Mouse (Mus musculus): Measurements from ENCODE around the gene Epha2. TPM values are rescaled to one million over a fixed set of nuclear protein-coding genes. Genes with fewer than 3 reads are reported as not detected.

The Epha2 gene
- total RNA-seq, 2 experiments from 2014 or later, result 3.7 to 4.7 TPM

DNA sequence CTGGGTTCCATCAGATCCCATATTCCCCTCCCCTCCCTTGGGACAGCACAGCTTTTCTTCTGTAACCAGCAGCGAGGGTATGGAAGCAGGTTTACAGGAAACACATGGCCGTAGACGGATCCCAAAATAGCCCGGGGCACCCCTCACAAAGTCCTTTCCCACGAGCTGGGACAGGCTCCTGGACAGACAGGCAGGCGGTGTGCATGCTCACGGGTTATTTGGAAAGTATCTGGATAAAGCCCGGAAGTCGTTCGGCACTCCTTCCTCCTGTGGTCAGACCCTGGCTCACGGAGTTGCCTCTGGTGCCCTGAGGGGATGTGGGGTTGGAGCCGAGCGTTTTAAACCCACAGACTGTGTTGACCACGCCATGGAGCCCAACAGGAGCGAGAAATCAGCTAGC, 24.6 kb downstream of the Epha2 start:
- no peak for DNase-seq (ENCODE audit: low spot score in 2 of 2)

DNA sequence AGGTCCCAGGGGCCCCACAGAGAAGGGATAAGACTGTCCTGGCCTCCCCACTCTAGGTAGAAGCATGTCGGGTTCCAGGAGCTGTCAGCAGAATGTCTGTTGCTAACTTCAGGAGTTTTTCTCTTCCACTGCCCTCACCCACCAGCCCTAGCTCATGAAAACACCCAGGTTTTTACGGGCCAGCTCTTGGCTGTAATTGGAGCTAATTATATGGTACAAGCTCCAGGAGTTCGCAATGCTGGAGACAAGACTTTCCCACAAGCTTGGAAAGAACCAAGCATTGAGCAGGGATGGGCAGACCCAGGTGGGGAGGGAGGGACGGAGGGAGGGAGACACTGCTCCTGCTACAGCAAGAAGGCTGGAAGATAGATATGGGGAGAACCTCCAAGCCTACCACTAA, 26.0 kb downstream of the Epha2 start:
- no peak for DNase-seq (ENCODE audit: low spot score in 2 of 2)

DNA sequence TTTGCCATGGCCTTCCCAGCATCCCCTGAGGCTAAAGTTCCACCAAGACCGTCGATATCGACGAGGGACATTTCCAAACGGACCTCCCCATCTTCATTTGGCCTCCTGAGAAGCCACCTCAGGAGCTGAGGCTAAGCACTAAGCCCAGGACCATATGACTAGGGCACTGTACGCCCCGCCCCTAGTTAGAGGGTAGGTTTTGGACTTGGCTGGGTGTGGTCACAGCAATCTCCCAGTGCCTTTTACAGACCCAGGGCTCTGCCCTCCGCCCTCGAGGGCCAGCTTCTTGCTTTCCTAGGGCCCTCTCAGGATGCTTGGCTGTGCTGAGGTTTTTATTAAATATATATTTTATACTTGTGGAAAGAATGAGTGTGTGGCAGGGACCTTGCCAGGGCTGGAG, 27.7 kb downstream of the Epha2 start:
- DNase-seq (ENCODE audit: low spot score in 2 of 2), result no peak

DNA sequence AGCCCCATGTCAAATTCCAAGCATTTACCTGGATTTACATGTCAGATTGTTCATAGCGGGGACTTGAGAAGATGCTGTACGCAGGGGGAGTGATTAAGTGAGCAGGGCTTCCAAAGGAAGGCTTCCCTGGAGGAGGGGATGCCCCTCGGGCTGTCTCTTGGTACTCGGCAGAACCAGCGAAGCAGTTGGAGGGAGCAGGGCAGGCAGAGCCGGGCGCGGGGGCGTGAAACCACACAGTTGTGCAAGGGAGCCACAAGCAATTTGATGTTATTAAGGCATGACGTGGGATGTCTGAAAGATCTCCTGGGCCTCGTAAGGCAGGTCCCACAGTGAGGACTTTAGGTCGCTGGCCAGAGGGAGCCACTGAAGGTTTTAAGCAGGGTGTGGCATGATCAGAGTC, 28.9 kb downstream of the Epha2 start:
- no peak for DNase-seq (ENCODE audit: low spot score in 2 of 2)

GRCm38 (mm10) chr4:141331446-141331845, 30.4 kb downstream of the Epha2 start:
- DNase-seq (ENCODE audit: low spot score in 2 of 2), result no peak

DNA sequence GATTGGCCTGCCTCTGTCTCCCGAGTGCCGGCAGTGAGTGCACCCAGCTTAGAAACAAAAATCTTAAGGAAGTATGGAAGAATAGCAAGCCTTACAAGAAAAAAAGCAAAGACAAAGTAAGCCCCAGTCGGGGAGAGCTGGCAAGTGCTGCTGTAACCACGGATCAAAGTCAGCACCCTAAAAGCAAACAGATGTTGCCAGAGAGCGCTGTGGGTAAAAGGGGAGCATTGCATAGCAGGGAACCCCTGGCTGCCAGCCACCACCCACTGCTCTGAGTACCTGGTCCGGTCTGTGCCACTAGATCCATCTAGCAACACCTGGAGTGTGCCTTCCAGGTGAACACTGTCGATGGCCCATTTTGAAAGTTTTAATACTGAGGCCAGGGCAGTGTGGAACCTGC, 31.2 kb downstream of the Epha2 start:
- no peak for DNase-seq (ENCODE audit: low spot score in 2 of 2)

DNA sequence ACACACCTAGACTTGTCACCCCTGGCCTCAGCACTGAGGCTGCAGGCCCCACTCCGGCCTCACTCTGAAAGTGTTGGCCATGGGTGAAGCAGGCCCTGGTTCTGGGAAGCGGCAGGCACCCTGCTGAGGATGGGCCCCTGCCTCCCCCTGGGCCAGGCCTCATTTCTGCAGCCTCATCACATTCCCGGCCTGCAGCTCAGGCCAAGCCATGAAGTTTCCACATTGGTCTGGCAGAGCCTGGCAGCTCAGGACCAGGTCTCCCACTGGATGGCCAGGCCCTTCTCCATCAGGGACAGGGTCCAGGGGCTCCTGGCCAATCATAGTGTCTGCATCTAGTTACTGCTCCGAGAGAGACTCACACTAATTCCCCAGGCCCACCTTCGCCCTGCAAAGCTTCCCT, 33.7 kb downstream of the Epha2 start:
- DNase-seq (ENCODE audit: low spot score in 2 of 2), result no peak

- DNase-seq (ENCODE audit: low spot score in 2 of 2), result no peak
Observed at GRCm38 (mm10) chr4:141335263-141335796, 34.3 kb downstream of the Epha2 start.

DNA sequence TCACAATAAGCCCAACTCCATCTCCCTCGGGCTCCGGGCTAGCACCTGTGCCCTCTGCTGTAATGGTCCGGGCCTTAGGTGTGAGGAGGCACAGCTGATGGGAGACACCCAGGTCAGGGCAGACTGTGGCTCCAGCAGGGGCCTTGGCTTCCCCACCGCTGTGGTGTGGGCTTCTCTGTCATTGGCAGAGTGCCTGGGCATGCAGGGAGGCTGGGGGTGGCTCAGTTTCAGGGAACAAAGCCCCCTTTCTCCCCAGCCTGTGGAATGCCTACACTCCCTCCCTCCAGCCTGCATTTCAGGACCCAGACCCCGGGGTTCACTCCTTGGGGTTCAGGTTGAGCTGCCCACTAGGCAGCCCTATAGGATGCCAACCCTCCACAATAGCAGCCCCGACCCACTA, 35.2 kb downstream of the Epha2 start:
- DNase-seq (ENCODE audit: low spot score in 2 of 2), result no peak

- DNase-seq (ENCODE audit: low spot score in 2 of 2), result no peak
Observed at GRCm38 (mm10) chr4:141337986-141338385, 36.9 kb downstream of the Epha2 start.

DNA sequence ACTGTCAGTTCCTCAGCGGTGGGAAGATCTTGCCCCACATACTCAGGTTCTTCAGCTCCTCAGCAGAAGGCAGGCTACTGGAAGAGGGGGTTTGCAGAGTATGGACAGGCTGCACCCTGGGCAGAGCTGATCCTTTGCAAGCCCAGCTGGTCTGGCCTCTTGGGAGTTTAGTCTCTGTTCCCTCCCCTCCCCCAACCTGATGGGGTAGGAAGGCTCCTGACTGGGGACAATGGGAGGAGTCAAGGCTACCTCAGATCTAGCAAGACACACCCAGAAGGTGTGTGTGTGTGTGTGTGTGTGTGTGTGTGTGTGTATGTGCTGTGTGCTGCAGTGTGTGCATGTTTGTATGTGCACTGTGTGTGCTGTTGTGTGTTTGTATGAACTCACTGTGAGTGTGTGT, 37.8 kb downstream of the Epha2 start:
- DNase-seq (ENCODE audit: low spot score in 2 of 2), result no peak

DNA sequence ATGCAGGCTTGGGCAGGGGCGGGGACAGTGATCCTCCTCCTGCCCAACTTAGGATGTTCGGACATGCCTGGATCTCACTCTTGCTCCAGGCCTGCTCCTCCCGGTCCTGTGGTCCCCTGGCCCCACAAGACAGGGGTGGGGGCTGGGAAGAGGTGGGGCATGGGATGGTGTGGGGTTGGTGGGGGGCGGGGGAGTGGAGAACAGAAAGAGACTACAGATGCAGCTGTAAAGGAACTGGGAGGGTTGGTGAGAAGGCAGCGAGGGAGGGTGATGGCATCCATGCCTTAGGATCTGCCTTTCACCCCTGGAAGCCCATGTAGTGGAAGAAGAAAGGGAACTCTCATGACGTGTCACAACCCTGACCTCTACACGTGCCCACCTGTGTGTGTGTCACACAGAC, 40.4 kb downstream of the Epha2 start:
- no peak for DNase-seq (ENCODE audit: low spot score in 2 of 2)

DNA sequence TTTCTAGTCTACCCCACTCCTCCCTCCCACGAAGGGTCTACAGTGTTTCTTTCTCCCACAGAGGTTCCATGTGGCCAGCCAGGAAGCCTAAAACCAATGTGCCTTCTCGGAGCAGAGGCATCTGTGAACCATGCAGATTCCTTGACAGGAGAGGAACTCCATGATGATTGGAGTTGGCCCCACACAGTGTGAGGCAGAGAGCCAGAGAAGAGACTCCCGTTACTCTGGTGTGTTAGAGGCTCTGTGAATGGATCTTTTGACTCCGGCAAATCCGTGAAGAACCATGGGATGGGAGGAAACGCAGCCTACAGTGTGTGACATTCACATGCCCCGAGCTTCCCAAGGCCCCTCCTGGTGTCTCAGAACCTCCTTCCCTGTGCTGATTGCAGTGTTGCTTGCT, 42.5 kb downstream of the Epha2 start:
- DNase-seq (ENCODE audit: low spot score in 2 of 2), result no peak

- DNase-seq (ENCODE audit: low spot score in 2 of 2), result no peak
Observed at GRCm38 (mm10) chr4:141345219-141345618, 44.2 kb downstream of the Epha2 start.

DNA sequence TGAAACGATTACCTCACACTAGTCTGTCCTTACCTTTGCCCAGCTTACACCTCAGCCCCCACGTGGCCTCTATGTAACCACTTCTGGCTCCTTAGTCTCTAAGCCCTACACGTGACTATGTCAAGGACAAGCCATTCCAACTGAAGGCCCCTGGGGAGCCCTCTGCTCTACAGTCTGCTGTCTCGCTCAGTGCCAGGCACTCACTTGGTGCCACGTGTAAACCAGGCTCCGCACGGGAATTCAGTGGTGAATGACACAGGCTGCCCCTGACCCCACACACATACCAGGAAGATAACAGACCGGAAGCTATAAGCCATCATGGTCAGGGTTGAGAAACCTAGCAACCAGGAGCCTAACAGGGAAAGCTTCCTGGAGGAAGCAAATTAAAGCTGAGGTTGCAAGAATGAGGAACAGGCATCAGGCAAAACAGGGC, 46.3 kb downstream of the Epha2 start:
- DNase-seq (ENCODE audit: low spot score in 2 of 2), result no peak

- no peak for DNase-seq (ENCODE audit: low spot score in 2 of 2)
Observed at GRCm38 (mm10) chr4:141348616-141349015, 47.6 kb downstream of the Epha2 start.

DNA sequence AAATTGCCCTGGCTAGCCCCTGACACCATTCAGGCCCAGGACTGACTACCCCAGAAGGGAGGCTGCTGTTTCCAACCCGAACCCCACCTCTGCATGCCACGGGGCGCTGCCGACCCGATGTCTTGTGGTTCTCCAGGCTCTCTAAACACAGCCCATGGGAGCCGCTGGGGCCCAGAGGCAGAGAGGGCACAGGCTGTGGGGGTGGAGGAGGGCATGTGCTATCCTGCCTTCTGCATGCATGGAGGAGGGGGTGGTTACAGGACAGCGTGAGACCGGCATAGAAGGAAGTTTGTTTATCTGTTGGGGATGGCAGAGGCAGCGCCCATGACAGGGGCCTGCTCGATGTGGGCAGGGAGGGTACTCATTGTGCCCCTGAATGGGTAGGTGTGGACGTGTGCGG, 49.0 kb downstream of the Epha2 start:
- DNase-seq (ENCODE audit: low spot score in 2 of 2), result no peak

DNA sequence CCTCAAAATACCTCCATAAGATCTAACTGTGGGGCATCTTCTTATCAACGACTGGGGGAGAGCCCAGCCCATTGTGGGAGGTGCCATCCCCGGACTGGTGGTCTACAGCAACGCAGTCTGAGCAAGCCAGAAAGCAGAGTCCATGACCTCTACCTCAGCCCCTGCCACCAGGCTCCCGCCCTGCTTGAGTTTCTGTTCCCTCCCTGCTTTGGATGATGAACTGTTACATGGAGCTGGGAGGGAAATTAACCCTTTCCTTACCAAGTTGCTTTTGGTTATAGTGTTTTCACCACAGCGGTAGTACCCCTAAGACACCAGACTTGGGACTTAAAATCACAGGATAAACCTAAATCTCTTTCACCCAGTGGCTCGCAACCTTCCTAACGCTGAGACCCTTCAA, 50.9 kb downstream of the Epha2 start:
- DNase-seq (ENCODE audit: low spot score in 2 of 2), result no peak

DNA sequence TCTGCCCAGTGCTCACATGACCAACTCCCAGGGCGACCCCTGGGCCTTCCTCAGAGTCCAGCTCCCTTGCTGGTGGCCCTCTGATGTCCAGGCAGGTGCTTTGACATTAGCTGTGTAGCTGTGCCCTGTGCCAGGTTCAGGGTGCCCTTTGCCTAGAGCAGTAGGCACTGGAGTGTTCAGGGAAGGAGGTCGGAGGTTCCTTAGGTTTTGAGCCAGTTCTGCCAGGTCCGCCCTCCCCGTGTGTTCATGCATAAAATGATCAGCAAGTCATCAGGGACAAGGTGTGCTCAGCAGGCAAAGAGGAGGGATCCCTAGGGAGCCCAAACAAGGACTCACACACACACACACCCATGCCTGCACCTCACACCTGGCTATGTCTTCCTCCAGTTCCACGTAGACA, 51.9 kb downstream of the Epha2 start:
- no peak for DNase-seq (ENCODE audit: low spot score in 2 of 2)

- no peak for DNase-seq (ENCODE audit: low spot score in 2 of 2)
Observed at GRCm38 (mm10) chr4:141353868-141354267, 52.8 kb downstream of the Epha2 start.

DNA sequence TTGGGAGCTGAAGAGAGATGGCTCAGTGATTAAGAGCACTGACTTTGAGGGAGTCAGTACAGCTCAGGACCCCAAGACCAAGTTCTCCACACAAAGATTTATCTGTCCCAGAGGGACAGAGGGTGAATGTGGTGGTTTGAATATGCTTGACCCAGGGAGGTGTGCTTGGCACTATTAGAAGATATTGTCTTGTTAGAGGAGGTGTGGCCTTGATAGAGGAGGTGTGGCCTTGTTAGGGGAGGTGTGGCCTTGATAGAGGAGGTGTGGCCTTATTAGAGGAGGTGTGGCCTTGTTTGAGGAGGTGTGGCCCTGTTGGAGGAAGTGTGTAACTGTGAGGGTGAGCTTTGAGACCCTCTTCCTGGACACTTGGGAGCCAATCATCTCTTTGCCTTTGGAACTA, 56.8 kb downstream of the Epha2 start:
- no peak for DNase-seq (ENCODE audit: low spot score in 2 of 2)

- DNase-seq (ENCODE audit: low spot score in 2 of 2), result no peak
Observed at GRCm38 (mm10) chr4:141359222-141359621, 58.2 kb downstream of the Epha2 start.

DNA sequence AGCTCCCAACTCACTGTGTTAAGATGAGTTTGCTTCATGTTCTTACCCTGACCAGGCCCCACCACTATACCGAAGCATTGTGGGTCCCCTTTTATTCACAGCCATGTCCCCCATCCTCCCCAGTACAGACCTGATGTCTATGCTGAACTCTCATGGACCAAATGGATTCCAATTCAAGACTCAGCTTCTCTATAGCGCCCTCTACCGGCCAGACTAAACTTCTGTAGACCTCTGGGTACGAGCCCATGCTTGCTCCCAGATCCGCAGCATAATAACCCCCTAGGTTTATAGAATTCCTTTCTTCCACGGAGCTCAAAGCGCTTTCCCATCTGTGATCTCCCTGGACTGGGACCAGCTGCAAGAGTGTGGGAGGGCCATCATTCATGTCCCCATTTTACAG, 59.8 kb downstream of the Epha2 start:
- DNase-seq (ENCODE audit: low spot score in 2 of 2), result no peak

GRCm38 (mm10) chr4:141362937-141363548, 62.0 kb downstream of the Epha2 start:
- DNase-seq (ENCODE audit: low spot score in 2 of 2), result peak; percentile 61 to 78

All from gastrocnemius, postnatal 4 days (tissue).